Mouse (Mus musculus): Measurements from ENCODE around the gene Vat1.
A peak's percentile ranks its signal among the peaks of the same experiment; 100 is the strongest.

GRCm38 (mm10) chr11:101446319-101446718, 19.7 kb downstream of the Vat1 start:
- TF ChIP-seq TCF3 (IDR thresholded peaks at IDR 0.05; ENCODE audit: insufficient read length, low read depth), result no peak
- TF ChIP-seq USF1 (IDR thresholded peaks at IDR 0.05; ENCODE audit: low read depth), result no peak
- peak; percentile 24 for TF ChIP-seq POLR2A (IDR thresholded peaks at IDR 0.05; ENCODE audit: insufficient read length, low read depth)

All from myocyte (in vitro differentiated cells).